Mouse (Mus musculus) heart, adult 2 months (tissue): Measurements from ENCODE around the gene Pros1. TPM values are rescaled to one million over a fixed set of nuclear protein-coding genes. Genes with fewer than 3 reads are reported as not detected.

Source experiments
- DNase-seq, 2 experiments: peaks; one replicate each; pipeline ENCODE4 v3.0.0; 2021
- H3K27ac ChIP-seq: fragments of 200-600 bp; 2 replicates; pipeline ENCODE4 v1.8.1; 2022
- H3K27me3 ChIP-seq: fragments of 200-500 bp; 2 replicates; pipeline ENCODE4 v1.6.1; 2012; ENCODE audit warnings: mild to moderate bottlenecking, low read length, inconsistent platforms, mixed read lengths; ENCODE audit not compliant: control insufficient read depth, insufficient read depth
- H3K36me3 ChIP-seq: fragments of 200-500 bp; 2 replicates; pipeline ENCODE4 v1.6.1; 2012; ENCODE audit warnings: low read length, inconsistent platforms; ENCODE audit not compliant: control insufficient read depth, insufficient read depth
- H3K4me1 ChIP-seq: fragments of 200-500 bp; 2 replicates; pipeline ENCODE4 v1.6.1; 2011; ENCODE audit warnings: low read length; ENCODE audit not compliant: control insufficient read depth, insufficient read depth
- H3K4me3 ChIP-seq: fragments of 200-600 bp; 2 replicates; pipeline ENCODE4 v1.8.1; 2022
- H3K79me2 ChIP-seq: fragments of 200-500 bp; replicated peaks from 2 replicates; pipeline ENCODE4 v1.6.1; 2012; ENCODE audit warnings: mild to moderate bottlenecking, inconsistent platforms, low read length, moderate library complexity, mixed read lengths; ENCODE audit not compliant: control insufficient read depth, insufficient read depth
- H3K9ac ChIP-seq: fragments of 200-500 bp; 2 replicates; pipeline ENCODE4 v1.6.1; 2012; ENCODE audit warnings: low read depth, mild to moderate bottlenecking, control low read depth, inconsistent platforms, low read length, mixed read lengths
- CTCF ChIP-seq: fragments of 200-600 bp; IDR thresholded peaks from 2 replicates; pipeline ENCODE4 v1.8.1; 2022; ENCODE audit warnings: antibody characterized with exemption, mild to moderate bottlenecking, moderate library complexity
- EP300 ChIP-seq: fragments of 200-500 bp; IDR thresholded peaks from 2 replicates; pipeline ENCODE4 v1.6.1; 2011; ENCODE audit warnings: low read depth, low read length, control low read depth; ENCODE audit not compliant: insufficient read depth
- POLR2A ChIP-seq: fragments of 200-500 bp; IDR thresholded peaks from 2 replicates; pipeline ENCODE4 v1.6.1; 2011; ENCODE audit warnings: mild to moderate bottlenecking, low read depth, low read length, control low read depth; ENCODE audit not compliant: insufficient read depth
- WGBS: fragments of 180-500 bp; shearing (Covaris S2); methylation state at CpG from one replicate; pipeline ENCODE4 v1.1.7; 2018; 5-methylcytosine and 5-hydroxymethylcytosine counted together
- intact Hi-C: fragments of 180-260 bp; cut with DNase I; formaldehyde crosslinking; loops from one replicate; pipeline ENCODE4 v1.15.1; 2025
- polyA plus RNA-seq: library from polyadenylated mRNA; depleted of rRNA; stranded (reverse); fragments of >200 nt; gene quantifications from 2 replicates; pipeline ENCODE4 v1.2.3, GENCODE M21; 2012
- total RNA-seq, 2 experiments: library from RNA; stranded (reverse); gene quantifications; 2 replicates each; pipeline ENCODE4 v1.2.3; 2021

Pros1 gene
- total and polyA plus RNA-seq, 3 experiments: 5.9 to 17.0 (median 15.5) TPM

DNA sequence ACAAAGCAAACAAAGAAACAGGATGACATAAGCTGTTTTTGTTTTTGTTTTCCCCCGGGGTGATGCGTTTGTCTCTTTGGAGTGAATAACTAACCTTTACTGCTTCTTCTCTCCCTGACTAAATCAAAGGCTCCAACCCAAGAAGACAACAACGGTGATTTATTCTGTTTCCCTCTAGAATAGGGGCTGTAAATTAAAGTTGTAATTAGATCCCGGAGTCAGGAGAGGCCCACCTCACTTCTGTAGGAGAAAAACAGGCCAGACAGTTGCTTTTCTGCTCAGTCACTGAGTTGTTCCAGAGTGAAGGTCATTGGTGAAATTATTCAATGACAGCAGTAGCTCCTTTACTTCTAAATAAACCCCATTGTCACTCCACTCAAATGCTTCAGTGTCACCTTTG lies 19.1 kb downstream of the Pros1 start:
- H3K27ac ChIP-seq: no peak overlapping the region
- no peaks in the 10 kb centered on the region; the same call in 1 of the 2 replicates for H3K79me2 ChIP-seq
- no peak overlapping the region for H3K4me3 ChIP-seq
- intact Hi-C loops: no loop called here
- TF ChIP-seq POLR2A: no peak
- no peak for TF ChIP-seq EP300
- no peak for TF ChIP-seq CTCF
- H3K36me3 ChIP-seq: no peaks in the 10 kb centered on the region
- H3K4me1 ChIP-seq: no peaks in the 10 kb centered on the region; the same call in 1 of the 2 replicates
- DNase-seq: no peak
- no peaks in the 10 kb centered on the region for H3K27me3 ChIP-seq
- WGBS: 82% methylated on average over 4 of the region's 4 CpGs
- H3K9ac ChIP-seq: no peak overlapping the region

DNA sequence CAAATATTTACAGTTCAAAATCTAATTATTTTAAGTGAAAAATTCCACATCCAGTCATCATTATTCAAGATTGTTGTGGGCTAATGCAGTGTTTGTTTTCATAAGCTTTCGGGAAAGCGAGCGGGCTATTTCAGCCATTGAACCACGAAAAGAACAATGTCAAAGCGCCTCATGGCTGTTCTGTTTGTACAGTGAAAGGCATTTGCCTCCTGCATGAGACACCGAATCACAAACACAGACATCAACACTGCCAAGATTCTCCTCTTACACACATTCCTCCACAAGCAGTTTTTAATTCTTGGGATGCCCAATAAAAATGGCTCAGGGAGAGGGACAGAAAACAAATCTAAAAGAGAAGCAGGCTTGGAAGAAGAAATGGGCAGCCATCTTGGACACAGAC lies 20.0 kb downstream of the Pros1 start:
- 83% methylated on average over 6 of the region's 6 CpGs for WGBS
- no peak for TF ChIP-seq CTCF
- no peak for DNase-seq
- Histone ChIP-seq H3K27me3 (no peaks in the 10 kb centered on the region), H3K27ac (no peak overlapping the region), H3K9ac (no peak overlapping the region), H3K36me3 (no peaks in the 10 kb centered on the region), H3K79me2 (no peaks in the 10 kb centered on the region), H3K4me3 (no peak overlapping the region), H3K4me1 (no peaks in the 10 kb centered on the region; the same call in 1 of the 2 replicates)
- intact Hi-C loops: no loop called here

DNA sequence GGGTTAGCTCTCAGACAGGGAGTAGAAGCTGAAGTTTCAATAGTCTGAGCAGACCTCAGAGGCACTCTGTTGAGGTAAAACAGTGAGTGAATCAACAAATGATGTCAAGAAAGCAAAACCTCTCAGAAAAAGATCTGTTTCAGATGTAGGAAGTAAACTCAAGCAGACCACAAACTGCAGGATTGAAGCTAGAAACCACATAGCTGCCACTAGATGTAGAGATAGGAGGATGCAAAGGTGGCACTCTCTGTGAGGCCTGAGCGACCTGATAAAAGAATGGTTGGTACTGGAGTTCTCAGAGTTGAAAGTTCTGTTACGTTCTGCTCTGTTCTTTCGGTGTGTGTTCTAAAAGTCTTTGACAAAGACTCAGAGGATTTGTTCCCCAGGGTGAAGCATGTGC lies 41.7 kb downstream of the Pros1 start:
- TF ChIP-seq EP300: no peak
- no peak for TF ChIP-seq POLR2A
- no peak for TF ChIP-seq CTCF
- Histone ChIP-seq H3K4me1 (no peaks in the 10 kb centered on the region), H3K27ac (no peak overlapping the region), H3K79me2 (no peaks in the 10 kb centered on the region), H3K4me3 (no peak overlapping the region), H3K9ac (no peak overlapping the region), H3K36me3 (no peaks in the 10 kb centered on the region), H3K27me3 (no peaks in the 10 kb centered on the region)
- 88% methylated on average over 3 of the region's 3 CpGs for WGBS
- no peak for DNase-seq
- intact Hi-C loops: no loop called here

DNA sequence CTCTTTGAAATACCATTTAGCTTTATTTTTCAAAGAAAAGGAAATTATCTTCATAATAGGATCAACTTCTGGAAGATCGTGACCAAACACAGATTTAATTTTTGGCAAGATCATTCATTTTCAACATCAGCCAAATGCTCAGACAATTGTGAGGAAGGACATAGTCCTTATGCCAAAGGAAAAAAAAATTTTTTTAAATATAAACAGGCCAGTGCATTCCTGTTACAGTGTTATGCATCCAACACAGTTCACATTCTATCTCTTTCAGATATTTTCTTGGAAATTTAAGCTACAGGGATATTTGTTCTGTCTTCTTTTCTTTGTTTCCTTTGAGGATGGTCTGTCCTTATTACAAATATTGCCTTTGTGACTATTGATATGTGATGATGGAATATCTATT lies 57.3 kb downstream of the Pros1 start:
- H3K36me3 ChIP-seq: no peaks in the 10 kb centered on the region
- H3K9ac ChIP-seq: no peak overlapping the region
- H3K4me1 ChIP-seq: no peaks in the 10 kb centered on the region
- intact Hi-C loops: no loop called here
- H3K4me3 ChIP-seq: no peak overlapping the region
- H3K79me2 ChIP-seq: no peaks in the 10 kb centered on the region
- no peak overlapping the region for H3K27ac ChIP-seq
- no peaks in the 10 kb centered on the region for H3K27me3 ChIP-seq
- TF ChIP-seq POLR2A: no peak
- TF ChIP-seq CTCF: no peak
- no peak for TF ChIP-seq EP300
- WGBS: 38% methylated on average over 1 of the region's 1 CpGs
- no peak for DNase-seq

DNA sequence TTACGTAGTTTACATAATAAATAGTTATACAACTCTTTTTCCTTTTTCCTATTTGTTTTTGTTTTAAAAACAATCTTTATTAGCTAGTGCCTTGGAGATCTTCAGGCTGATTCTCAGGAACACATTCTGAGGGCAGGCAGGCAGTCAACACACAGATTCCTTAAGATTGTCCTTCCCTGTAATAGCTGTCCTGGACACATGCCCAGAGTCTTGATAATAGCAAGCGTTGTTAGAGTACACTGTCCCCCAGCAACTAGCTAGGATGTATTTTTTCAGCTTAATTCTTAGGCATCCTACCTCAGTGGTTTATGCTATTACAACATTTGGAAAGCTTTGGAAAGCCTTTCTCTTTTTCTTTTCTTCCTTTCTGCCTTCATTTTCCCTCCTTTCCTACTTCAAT lies 58.1 kb downstream of the Pros1 start:
- WGBS: 56% methylated on average over 2 of the region's 2 CpGs
- Histone ChIP-seq H3K4me1 (no peaks in the 10 kb centered on the region), H3K27me3 (no peaks in the 10 kb centered on the region), H3K27ac (no peak overlapping the region), H3K9ac (no peak overlapping the region), H3K36me3 (no peaks in the 10 kb centered on the region), H3K79me2 (no peaks in the 10 kb centered on the region), H3K4me3 (no peak overlapping the region)
- no peak for TF ChIP-seq EP300
- no peak for TF ChIP-seq POLR2A
- no peak for TF ChIP-seq CTCF
- intact Hi-C loops: no loop called here
- DNase-seq: no peak

DNA sequence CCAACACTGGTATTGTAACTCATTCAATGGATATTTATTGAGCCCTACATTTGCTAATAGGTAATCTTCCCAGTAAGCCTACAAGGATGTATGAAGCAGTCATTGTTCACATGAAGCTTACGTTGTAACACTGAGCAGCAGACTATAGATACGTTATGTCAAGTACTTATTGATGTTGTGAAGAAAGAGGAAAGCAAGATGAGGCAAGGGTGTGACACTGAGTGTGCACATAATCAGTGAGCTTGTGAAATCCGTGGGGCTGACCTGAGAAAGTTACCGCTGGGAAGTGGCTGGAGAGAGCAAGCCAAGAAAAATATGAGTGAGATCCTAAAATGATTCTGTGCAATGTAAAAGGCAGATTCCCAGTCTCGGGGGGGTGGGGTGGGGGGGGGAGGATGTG lies 61.4 kb downstream of the Pros1 start:
- no peak overlapping the region for H3K9ac ChIP-seq
- H3K4me3 ChIP-seq: no peak overlapping the region
- H3K79me2 ChIP-seq: no peaks in the 10 kb centered on the region
- WGBS: 73% methylated on average over 5 of the region's 5 CpGs
- DNase-seq: no peak
- no peaks in the 10 kb centered on the region for H3K36me3 ChIP-seq
- H3K4me1 ChIP-seq: no peaks in the 10 kb centered on the region
- TF ChIP-seq EP300: no peak
- no peak for TF ChIP-seq CTCF
- TF ChIP-seq POLR2A: no peak
- H3K27me3 ChIP-seq: no peaks in the 10 kb centered on the region
- no peak overlapping the region for H3K27ac ChIP-seq
- intact Hi-C loops: no loop called here
